Mouse (Mus musculus): ENCODE results near the gene Macc1. TPM values are rescaled to one million over a fixed set of nuclear protein-coding genes. Genes with fewer than 3 reads are reported as not detected.

The Macc1 gene
- polyA plus RNA-seq, 1 experiment from 2014 or later: 0.05 TPM

DNA sequence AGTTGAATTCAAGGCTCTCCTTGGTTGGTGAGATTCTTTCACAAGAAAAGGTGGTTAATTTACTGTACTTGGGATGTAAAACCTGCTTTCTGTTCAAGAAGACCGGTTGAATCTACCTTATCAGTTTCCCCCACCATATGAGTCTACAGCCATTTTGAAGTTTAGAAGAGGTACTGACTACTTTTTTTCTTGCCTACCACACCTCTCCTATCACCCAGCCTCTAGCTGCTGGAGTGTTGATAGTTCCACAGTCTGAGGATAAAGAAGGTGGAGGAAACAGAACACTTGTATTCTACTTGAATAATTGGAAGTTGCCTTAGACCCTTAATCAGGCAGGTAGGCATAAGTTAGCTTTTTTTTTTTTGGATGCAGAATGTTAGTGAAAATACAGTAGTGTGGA is 88.2 kb downstream of the Macc1 start:
- Histone ChIP-seq H3K36me3 (ENCODE audit: control insufficient read depth, insufficient read depth, low read length) (no peaks in the 10 kb centered on the region), H3K9ac (ENCODE audit: low read length) (no peak overlapping the region), H3K27ac (ENCODE audit: low read depth, low read length) (no peak overlapping the region), H3K4me1 (ENCODE audit: control insufficient read depth, insufficient read depth, low read length) (no peaks in the 10 kb centered on the region), H3K4me2 (no peak overlapping the region), H3K9me3 (ENCODE audit: control insufficient read depth, low read length) (no peaks in the 10 kb centered on the region), H3K27me3 (ENCODE audit: control insufficient read depth, insufficient read depth, low read length) (no peaks in the 10 kb centered on the region), H3K4me3 (ENCODE audit: low read depth, low read length) (no peak overlapping the region)
- DNase-seq (ENCODE audit: low spot score, missing footprints) (no peak), ATAC-seq (ENCODE audit: low FRiP score) (no peak)
- WGBS: 88% methylated on average over 1 of the region's 1 CpGs

GRCm38 (mm10) chr12:119402796-119403195 is 88.7 kb downstream of the Macc1 start:
- Histone ChIP-seq H3K27me3 (ENCODE audit: control insufficient read depth, insufficient read depth, low read length) (no peaks in the 10 kb centered on the region), H3K4me1 (ENCODE audit: control insufficient read depth, insufficient read depth, low read length) (no peaks in the 10 kb centered on the region), H3K9ac (ENCODE audit: low read length) (no peak overlapping the region), H3K27ac (ENCODE audit: low read depth, low read length) (no peak overlapping the region), H3K36me3 (ENCODE audit: control insufficient read depth, insufficient read depth, low read length) (no peaks in the 10 kb centered on the region), H3K9me3 (ENCODE audit: control insufficient read depth, low read length) (no peaks in the 10 kb centered on the region), H3K4me3 (ENCODE audit: low read depth, low read length) (no peak overlapping the region), H3K4me2 (no peak overlapping the region)
- no peak for ATAC-seq (ENCODE audit: low FRiP score)
- DNase-seq (ENCODE audit: low spot score, missing footprints): no peak
- WGBS: 67% methylated on average over 3 of the region's 3 CpGs

GRCm38 (mm10) chr12:119404810-119405209 is 90.7 kb downstream of the Macc1 start:
- Histone ChIP-seq H3K9me3 (ENCODE audit: control insufficient read depth, low read length) (no peaks in the 10 kb centered on the region), H3K27ac (ENCODE audit: low read depth, low read length) (no peak overlapping the region), H3K4me2 (no peak overlapping the region), H3K27me3 (ENCODE audit: control insufficient read depth, insufficient read depth, low read length) (no peaks in the 10 kb centered on the region), H3K4me1 (ENCODE audit: control insufficient read depth, insufficient read depth, low read length) (no peaks in the 10 kb centered on the region), H3K9ac (ENCODE audit: low read length) (no peak overlapping the region), H3K4me3 (ENCODE audit: low read depth, low read length) (no peak overlapping the region), H3K36me3 (ENCODE audit: control insufficient read depth, insufficient read depth, low read length) (no peaks in the 10 kb centered on the region)
- DNase-seq (ENCODE audit: low spot score, missing footprints): no peak
- WGBS: 62% methylated on average over 1 of the region's 1 CpGs
- ATAC-seq (ENCODE audit: low FRiP score): no peak

GRCm38 (mm10) chr12:119410522-119410921 is 96.5 kb downstream of the Macc1 start:
- no peaks in the 10 kb centered on the region for H3K9me3 ChIP-seq (ENCODE audit: control insufficient read depth, low read length)
- DNase-seq (ENCODE audit: low spot score, missing footprints): no peak
- no peaks in the 10 kb centered on the region for H3K27me3 ChIP-seq (ENCODE audit: control insufficient read depth, insufficient read depth, low read length)
- H3K4me1 ChIP-seq (ENCODE audit: control insufficient read depth, insufficient read depth, low read length): no peaks in the 10 kb centered on the region
- H3K4me3 ChIP-seq (ENCODE audit: low read depth, low read length): no peak overlapping the region
- ATAC-seq (ENCODE audit: low FRiP score): no peak
- H3K9ac ChIP-seq (ENCODE audit: low read length): no peak overlapping the region
- H3K36me3 ChIP-seq (ENCODE audit: control insufficient read depth, insufficient read depth, low read length): no peaks in the 10 kb centered on the region
- no peak overlapping the region for H3K4me2 ChIP-seq
- no peak overlapping the region for H3K27ac ChIP-seq (ENCODE audit: low read depth, low read length)

- Histone ChIP-seq H3K36me3 (ENCODE audit: control insufficient read depth, insufficient read depth, low read length) (no peaks in the 10 kb centered on the region), H3K4me3 (ENCODE audit: low read depth, low read length) (no peak overlapping the region), H3K9ac (ENCODE audit: low read length) (no peak overlapping the region), H3K9me3 (ENCODE audit: control insufficient read depth, low read length) (no peaks in the 10 kb centered on the region), H3K4me1 (ENCODE audit: control insufficient read depth, insufficient read depth, low read length) (no peaks in the 10 kb centered on the region), H3K27ac (ENCODE audit: low read depth, low read length) (no peak overlapping the region), H3K4me2 (no peak overlapping the region), H3K27me3 (ENCODE audit: control insufficient read depth, insufficient read depth, low read length) (no peaks in the 10 kb centered on the region)
- ATAC-seq (ENCODE audit: low FRiP score): no peak
- no peak for DNase-seq (ENCODE audit: low spot score, missing footprints)
- WGBS: 84% methylated on average over 2 of the region's 2 CpGs
These were observed 96.9 kb downstream of the Macc1 start for GRCm38 (mm10) chr12:119410956-119411355.

DNA sequence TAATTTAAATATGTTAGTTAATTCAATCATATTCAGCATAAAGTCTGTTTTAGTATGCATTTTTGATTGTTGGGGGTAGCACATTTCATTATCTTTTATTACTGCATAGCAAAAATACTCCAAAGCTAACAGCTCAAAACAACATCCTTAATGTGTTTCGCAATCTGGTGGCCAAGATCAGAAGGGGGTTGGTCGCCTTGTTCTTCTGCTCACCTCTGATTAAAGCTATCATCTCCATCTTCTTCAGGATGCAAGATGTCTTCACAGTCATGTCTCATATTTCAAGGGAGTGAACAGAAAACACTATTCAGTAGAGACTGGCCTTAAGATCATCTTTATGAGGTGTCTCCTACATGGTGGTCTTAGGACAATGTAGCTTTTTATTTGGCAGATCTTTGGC is 97.9 kb downstream of the Macc1 start:
- Histone ChIP-seq H3K9ac (ENCODE audit: low read length) (no peak overlapping the region), H3K4me1 (ENCODE audit: control insufficient read depth, insufficient read depth, low read length) (no peaks in the 10 kb centered on the region), H3K27ac (ENCODE audit: low read depth, low read length) (no peak overlapping the region), H3K36me3 (ENCODE audit: control insufficient read depth, insufficient read depth, low read length) (no peaks in the 10 kb centered on the region), H3K27me3 (ENCODE audit: control insufficient read depth, insufficient read depth, low read length) (no peaks in the 10 kb centered on the region), H3K9me3 (ENCODE audit: control insufficient read depth, low read length) (no peaks in the 10 kb centered on the region), H3K4me2 (no peak overlapping the region), H3K4me3 (ENCODE audit: low read depth, low read length) (no peak overlapping the region)
- no peak for ATAC-seq (ENCODE audit: low FRiP score)
- DNase-seq (ENCODE audit: low spot score, missing footprints): no peak
- WGBS: 87% methylated on average over 2 of the region's 2 CpGs

DNA sequence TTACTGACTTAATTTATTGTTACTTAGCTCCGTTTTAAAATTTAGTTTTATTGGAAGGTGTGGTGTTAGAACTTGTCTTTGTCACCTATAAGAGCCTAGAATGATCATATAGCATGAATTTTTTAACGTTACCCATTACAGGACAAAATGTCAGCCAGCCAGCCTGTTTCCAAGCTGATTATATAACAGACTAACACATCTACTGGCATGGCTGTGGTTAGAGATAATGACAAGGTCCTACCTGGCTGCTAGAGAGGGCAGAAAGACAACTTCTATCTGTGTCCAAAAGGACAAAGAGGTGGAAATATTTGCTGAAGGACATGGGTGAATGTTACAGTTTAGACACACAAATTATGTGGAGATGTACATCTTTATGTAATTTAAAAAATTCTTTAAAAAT is 101.8 kb downstream of the Macc1 start:
- Histone ChIP-seq H3K9me3 (ENCODE audit: control insufficient read depth, low read length) (no peaks in the 10 kb centered on the region), H3K27ac (ENCODE audit: low read depth, low read length) (no peak overlapping the region), H3K4me1 (ENCODE audit: control insufficient read depth, insufficient read depth, low read length) (no peaks in the 10 kb centered on the region), H3K27me3 (ENCODE audit: control insufficient read depth, insufficient read depth, low read length) (no peaks in the 10 kb centered on the region), H3K9ac (ENCODE audit: low read length) (no peak overlapping the region), H3K4me3 (ENCODE audit: low read depth, low read length) (no peak overlapping the region), H3K36me3 (ENCODE audit: control insufficient read depth, insufficient read depth, low read length) (no peaks in the 10 kb centered on the region), H3K4me2 (no peak overlapping the region)
- ATAC-seq (ENCODE audit: low FRiP score) (no peak), DNase-seq (ENCODE audit: low spot score, missing footprints) (no peak)
- 87% methylated on average over 2 of the region's 2 CpGs for WGBS

- H3K27me3 ChIP-seq (ENCODE audit: control insufficient read depth, insufficient read depth, low read length): no peaks in the 10 kb centered on the region
- no peak overlapping the region for H3K4me3 ChIP-seq (ENCODE audit: low read depth, low read length)
- H3K4me2 ChIP-seq: no peak overlapping the region
- no peak overlapping the region for H3K27ac ChIP-seq (ENCODE audit: low read depth, low read length)
- H3K4me1 ChIP-seq (ENCODE audit: control insufficient read depth, insufficient read depth, low read length): no peaks in the 10 kb centered on the region
- ATAC-seq (ENCODE audit: low FRiP score) (no peak), DNase-seq (ENCODE audit: low spot score, missing footprints) (no peak)
- 84% methylated on average over 2 of the region's 2 CpGs for WGBS
- H3K9me3 ChIP-seq (ENCODE audit: control insufficient read depth, low read length): no peaks in the 10 kb centered on the region
- H3K36me3 ChIP-seq (ENCODE audit: control insufficient read depth, insufficient read depth, low read length): no peaks in the 10 kb centered on the region
- no peak overlapping the region for H3K9ac ChIP-seq (ENCODE audit: low read length)
These were observed 111.7 kb downstream of the Macc1 start for GRCm38 (mm10) chr12:119425749-119426148.

GRCm38 (mm10) chr12:119426182-119426886 is 112.3 kb downstream of the Macc1 start:
- Histone ChIP-seq H3K36me3 (ENCODE audit: control insufficient read depth, insufficient read depth, low read length) (no peaks in the 10 kb centered on the region), H3K4me2 (no peak overlapping the region), H3K9me3 (ENCODE audit: control insufficient read depth, low read length) (no peaks in the 10 kb centered on the region), H3K4me3 (ENCODE audit: low read depth, low read length) (no peak overlapping the region), H3K4me1 (ENCODE audit: control insufficient read depth, insufficient read depth, low read length) (no peaks in the 10 kb centered on the region), H3K27me3 (ENCODE audit: control insufficient read depth, insufficient read depth, low read length) (no peaks in the 10 kb centered on the region), H3K27ac (ENCODE audit: low read depth, low read length) (no peak overlapping the region), H3K9ac (ENCODE audit: low read length) (no peak overlapping the region)
- 100% methylated on average over 2 of the region's 2 CpGs for WGBS
- ATAC-seq (ENCODE audit: low FRiP score) (0 out of 2 replicates have a peak, but pooled peaks have one; percentile 31), DNase-seq (ENCODE audit: low spot score, missing footprints) (no peak)

Data from midbrain, embryonic 11.5 days (tissue).